Mouse (Mus musculus): ENCODE data around the gene Cyb561d2.

Cyb561d2 gene

GRCm38 (mm10) chr9:107571534-107572326 lies 29.7 kb upstream of the Cyb561d2 start:
- DNase-seq (ENCODE audit: low read depth, low spot score), result no peak

- no peak for DNase-seq (ENCODE audit: low read depth, low spot score)
These were observed 28.9 kb upstream of the Cyb561d2 start for GRCm38 (mm10) chr9:107570845-107571244.

GRCm38 (mm10) chr9:107570016-107570415 lies 28.0 kb upstream of the Cyb561d2 start:
- DNase-seq (ENCODE audit: low read depth, low spot score), result no peak

- DNase-seq (ENCODE audit: low read depth, low spot score), result no peak
These were observed 27.3 kb upstream of the Cyb561d2 start for GRCm38 (mm10) chr9:107569270-107569669.

- DNase-seq (ENCODE audit: low read depth, low spot score), result peak; percentile 95
These were observed 26.6 kb upstream of the Cyb561d2 start for GRCm38 (mm10) chr9:107568331-107569261.

GRCm38 (mm10) chr9:107567702-107568319 lies 25.8 kb upstream of the Cyb561d2 start, which contains the start of gene Hyal2:
Hyal2 (plus strand) TSS chr9:107567945.
- DNase-seq (ENCODE audit: low read depth, low spot score), result no peak

- DNase-seq (ENCODE audit: low read depth, low spot score), result no peak
These were observed 24.9 kb upstream of the Cyb561d2 start for GRCm38 (mm10) chr9:107566855-107567254.

- peak; percentile 69 for DNase-seq (ENCODE audit: low read depth, low spot score)
These were observed 24.2 kb upstream of the Cyb561d2 start for GRCm38 (mm10) chr9:107566041-107566709.

GRCm38 (mm10) chr9:107565556-107565955 lies 23.6 kb upstream of the Cyb561d2 start:
- peak; percentile 43 for DNase-seq (ENCODE audit: low read depth, low spot score)

- DNase-seq (ENCODE audit: low read depth, low spot score), result peak; percentile 97
These were observed 21.1 kb upstream of the Cyb561d2 start, which contains the start of gene Tusc2 for GRCm38 (mm10) chr9:107563029-107563581. Tusc2 (plus strand) TSS chr9:107563255.

GRCm38 (mm10) chr9:107556346-107556745 lies 14.4 kb upstream of the Cyb561d2 start:
- no peak for DNase-seq (ENCODE audit: low read depth, low spot score)

GRCm38 (mm10) chr9:107555701-107556100 lies 13.7 kb upstream of the Cyb561d2 start:
- no peak for DNase-seq (ENCODE audit: low read depth, low spot score)

- DNase-seq (ENCODE audit: low read depth, low spot score), result peak; percentile 77
These were observed 13.1 kb upstream of the Cyb561d2 start for GRCm38 (mm10) chr9:107555031-107555457.

GRCm38 (mm10) chr9:107554319-107554825 lies 12.4 kb upstream of the Cyb561d2 start:
- peak; percentile 98 for DNase-seq (ENCODE audit: low read depth, low spot score)

GRCm38 (mm10) chr9:107553541-107554318 lies 11.7 kb upstream of the Cyb561d2 start:
- DNase-seq (ENCODE audit: low read depth, low spot score), result no peak

GRCm38 (mm10) chr9:107552690-107553393 lies 10.8 kb upstream of the Cyb561d2 start:
- DNase-seq (ENCODE audit: low read depth, low spot score), result no peak

- no peak for DNase-seq (ENCODE audit: low read depth, low spot score)
These were observed 9.9 kb upstream of the Cyb561d2 start for GRCm38 (mm10) chr9:107551890-107552355.

- peak; percentile 68 for DNase-seq (ENCODE audit: low read depth, low spot score)
These were observed 9.3 kb upstream of the Cyb561d2 start, which contains the start of gene Rassf1 for GRCm38 (mm10) chr9:107551117-107551889. Rassf1 (plus strand) TSS chr9:107551555.

Measured in R1 (cell line).